Mouse (Mus musculus) cortical plate, adult 2 months (tissue): ENCODE data around the gene Fasl. TPM values are rescaled to one million over a fixed set of nuclear protein-coding genes. Genes with fewer than 3 reads are reported as not detected.
A peak's percentile ranks its signal among the peaks of the same experiment; 100 is the strongest.

Experiments
- H3K27ac ChIP-seq: fragments of 200-500 bp; 2 replicates; pipeline ENCODE4 v1.5.1; 2012; ENCODE audit warnings: low read length, control low read depth, inconsistent platforms; ENCODE audit not compliant: insufficient read depth
- H3K4me1 ChIP-seq: fragments of 200-500 bp; 2 replicates; pipeline ENCODE4 v1.6.1; 2011; ENCODE audit warnings: low read length; ENCODE audit not compliant: control insufficient read depth, insufficient read depth
- H3K4me3 ChIP-seq: fragments of 200-500 bp; 2 replicates; pipeline ENCODE4 v1.5.1; 2011; ENCODE audit warnings: mild to moderate bottlenecking, low read length, control low read depth; ENCODE audit not compliant: insufficient read depth
- CTCF ChIP-seq: fragments of 200-500 bp; IDR thresholded peaks from 2 replicates; pipeline ENCODE4 v1.5.1; 2011; ENCODE audit warnings: mild to moderate bottlenecking, control low read depth, low read length; ENCODE audit not compliant: insufficient read depth; ENCODE audit errors: extremely low read depth
- POLR2A ChIP-seq: fragments of 200-500 bp; IDR thresholded peaks from 2 replicates; pipeline ENCODE4 v1.6.1; 2011; ENCODE audit warnings: mild to moderate bottlenecking, low read length, control low read depth; ENCODE audit not compliant: insufficient read depth; ENCODE audit errors: extremely low read depth
- polyA plus RNA-seq: library from polyadenylated mRNA; depleted of rRNA; stranded (reverse); fragments of >200 nt; gene quantifications from 2 replicates; pipeline ENCODE4 v1.2.3, GENCODE M21; 2012

Fasl gene
- polyA plus RNA-seq, 1 experiment, result 0.10 TPM

DNA sequence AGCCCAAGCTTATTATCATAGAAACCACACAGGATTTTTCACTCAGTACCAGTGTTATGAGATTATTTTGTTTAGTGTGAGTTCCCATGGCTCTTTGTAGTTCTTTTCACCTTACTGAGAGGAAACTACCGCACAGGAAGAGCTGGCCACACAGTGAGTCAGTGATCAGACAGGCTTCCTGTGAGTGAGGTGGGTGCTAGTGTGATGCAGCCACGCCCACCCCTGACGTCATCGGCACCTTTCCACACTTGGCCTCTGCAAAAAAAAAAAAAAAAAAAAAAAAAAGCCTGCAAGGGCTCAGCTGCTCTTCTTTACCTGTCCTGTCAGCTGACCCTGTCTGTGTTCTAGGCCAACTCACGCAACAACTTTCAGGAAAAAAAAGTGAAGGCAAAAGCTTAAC is 21.6 kb downstream of the Fasl start:
- TF ChIP-seq CTCF (no peak), POLR2A (no peak)
- no peak overlapping the region for H3K4me3 ChIP-seq

DNA sequence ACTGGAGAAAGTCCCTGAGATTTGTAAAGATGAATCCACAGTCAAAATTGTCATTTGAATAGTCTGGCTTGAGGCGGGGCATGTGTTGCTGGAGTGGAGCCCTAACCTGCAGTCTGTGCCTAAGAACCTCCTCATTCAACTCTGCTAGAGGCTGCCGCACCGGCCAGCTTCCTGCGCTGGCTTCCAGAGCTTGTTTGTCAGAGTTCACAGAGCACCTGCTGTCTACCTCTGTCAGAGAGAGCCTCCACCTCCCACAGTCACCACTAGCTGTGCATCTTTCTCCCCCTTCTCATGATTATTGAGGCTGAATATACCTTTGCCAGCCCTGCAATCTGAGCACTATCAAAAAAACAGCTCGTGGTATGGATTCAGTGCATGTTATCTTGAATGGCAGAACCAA is 22.4 kb downstream of the Fasl start:
- TF ChIP-seq POLR2A (no peak), CTCF (no peak)
- no peak overlapping the region for H3K27ac ChIP-seq
- H3K4me1 ChIP-seq, result no peaks in the 10 kb centered on the region
- no peak overlapping the region for H3K4me3 ChIP-seq

More for the DNA sequence above, 21.6 kb downstream of the Fasl start:
- no peak overlapping the region for H3K27ac ChIP-seq
- no peaks in the 10 kb centered on the region for H3K4me1 ChIP-seq

GRCm38 (mm10) chr1:161764964-161765363 is 23.3 kb downstream of the Fasl start:
- H3K4me1 ChIP-seq, result no peaks in the 10 kb centered on the region
- no peak for TF ChIP-seq POLR2A
- no peak overlapping the region for H3K4me3 ChIP-seq
- no peak overlapping the region for H3K27ac ChIP-seq

GRCm38 (mm10) chr1:161761556-161761955 is 26.7 kb downstream of the Fasl start:
- Histone ChIP-seq H3K4me3 (no peak overlapping the region), H3K27ac (no peak overlapping the region), H3K4me1 (no peaks in the 10 kb centered on the region)
- TF ChIP-seq POLR2A, result no peak
- TF ChIP-seq CTCF, result no peak

GRCm38 (mm10) chr1:161756547-161756946 is 31.7 kb downstream of the Fasl start:
- TF ChIP-seq POLR2A (no peak), CTCF (no peak)
- H3K27ac ChIP-seq, result no peak overlapping the region
- H3K4me3 ChIP-seq, result no peak overlapping the region
- H3K4me1 ChIP-seq, result no peaks in the 10 kb centered on the region

GRCm38 (mm10) chr1:161751311-161751710 is 37.0 kb downstream of the Fasl start:
- H3K4me3 ChIP-seq, result no peak overlapping the region

DNA sequence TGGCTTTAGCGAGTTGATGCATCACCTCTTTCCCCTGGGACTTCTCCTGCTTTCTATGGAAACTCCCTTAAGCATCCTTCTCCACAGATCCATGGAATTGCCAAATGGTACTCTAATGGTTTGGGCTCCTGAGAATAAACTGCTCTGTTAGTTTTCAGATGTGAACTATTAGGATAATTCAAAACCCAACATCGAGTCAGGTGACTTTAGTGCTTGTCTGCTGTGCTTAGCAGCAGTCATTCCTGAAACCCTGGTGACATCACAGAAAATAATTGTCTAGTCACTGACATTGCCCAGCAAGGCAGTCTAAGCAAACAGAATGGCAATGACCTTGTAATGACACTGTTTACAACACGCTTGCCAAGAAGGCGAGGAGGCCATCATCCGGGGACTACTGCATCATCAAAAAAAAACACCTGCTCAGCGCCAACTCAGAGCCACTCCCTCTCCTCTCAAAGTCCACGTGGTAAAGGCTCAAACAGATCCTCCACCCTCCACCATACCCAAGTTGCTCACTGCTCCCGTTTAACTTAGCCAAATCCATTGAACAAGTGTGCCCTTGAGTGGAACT is 37.7 kb downstream of the Fasl start:
- no peak overlapping the region for H3K27ac ChIP-seq
- no peaks in the 10 kb centered on the region for H3K4me1 ChIP-seq
- H3K4me3 ChIP-seq, result no peak overlapping the region
- TF ChIP-seq POLR2A (no peak), CTCF (no peak)

More at GRCm38 (mm10) chr1:161751311-161751710, 37.0 kb downstream of the Fasl start:
- Histone ChIP-seq H3K4me1 (no peaks in the 10 kb centered on the region), H3K27ac (no peak overlapping the region)
- TF ChIP-seq CTCF, result no peak
- TF ChIP-seq POLR2A, result no peak

DNA sequence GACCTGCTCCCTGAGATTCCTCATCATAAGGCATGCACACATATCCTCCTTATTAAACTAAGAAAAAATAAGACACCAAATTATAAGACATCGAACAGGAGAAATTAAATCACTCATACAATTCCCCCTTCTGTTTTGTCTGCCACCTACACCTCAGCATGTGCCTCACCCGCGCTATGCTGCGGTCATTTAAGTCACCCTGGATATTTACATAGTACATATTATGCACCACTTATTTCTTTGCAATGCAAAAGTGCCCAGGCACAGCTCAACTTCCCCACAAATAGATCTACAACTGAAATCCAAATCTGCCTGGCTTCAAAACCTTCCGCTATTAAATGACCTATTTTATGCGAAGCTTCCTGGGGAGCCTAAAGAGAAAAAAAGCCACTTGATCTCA is 39.6 kb downstream of the Fasl start:
- no peak overlapping the region for H3K27ac ChIP-seq
- no peak overlapping the region for H3K4me3 ChIP-seq
- H3K4me1 ChIP-seq, result no peaks in the 10 kb centered on the region
- TF ChIP-seq CTCF, result no peak
- no peak for TF ChIP-seq POLR2A

- Histone ChIP-seq H3K27ac (no peak overlapping the region), H3K4me1 (no peaks in the 10 kb centered on the region), H3K4me3 (no peak overlapping the region)
- TF ChIP-seq CTCF (peak; percentile 78), POLR2A (no peak)
Measured at GRCm38 (mm10) chr1:161748138-161748537, 40.2 kb downstream of the Fasl start.

GRCm38 (mm10) chr1:161746542-161747302 is 41.6 kb downstream of the Fasl start:
- H3K4me3 ChIP-seq, result no peak overlapping the region
- TF ChIP-seq POLR2A (no peak), CTCF (no peak)
- no peaks in the 10 kb centered on the region for H3K4me1 ChIP-seq
- H3K27ac ChIP-seq, result no peak overlapping the region
